Mouse (Mus musculus) MEL (cell line): ENCODE results near the gene Nt5dc3. TPM values are rescaled to one million over a fixed set of nuclear protein-coding genes. Genes with fewer than 3 reads are reported as not detected.

Experiments
- DNase-seq: peaks from one replicate; pipeline ENCODE4 v3.0.0; 2011; ENCODE audit warnings: low read depth, low spot score
- H3K27ac ChIP-seq: 2 replicates; pipeline ENCODE4 v1.5.1; 2012; ENCODE audit warnings: low read depth, mild to moderate bottlenecking, control low read depth, low read length, moderate library complexity; ENCODE audit not compliant: control insufficient read depth
- H3K27me3 ChIP-seq, 2 experiments: fragments of 150-350 bp in 1 of 2; sonication (generic) in 1 of 2; 2 replicates each; pipeline ENCODE4 v1.6.1; 2012; ENCODE audit warnings: low read length in 2 of 2, mild to moderate bottlenecking in 2 of 2, improper control_type of control experiment in 1 of 2, moderate library complexity in 1 of 2; ENCODE audit not compliant: insufficient read depth in 2 of 2, control insufficient read depth in 1 of 2
- H3K36me3 ChIP-seq, 2 experiments: 2 replicates each; pipeline ENCODE4 v1.6.1; 2012 to 2014; ENCODE audit warnings: low read length in 2 of 2, improper control_type of control experiment in 1 of 2, inconsistent platforms in 1 of 2, mild to moderate bottlenecking in 1 of 2; ENCODE audit not compliant: insufficient read depth in 2 of 2, control insufficient read depth in 1 of 2
- H3K4me1 ChIP-seq, 2 experiments: fragments of 150-350 bp in 1 of 2; sonication (generic) in 1 of 2; 2 replicates each; pipeline ENCODE4 v1.6.1; 2012; ENCODE audit warnings: low read length in 2 of 2, improper control_type of control experiment in 1 of 2, mild to moderate bottlenecking in 1 of 2; ENCODE audit not compliant: insufficient read depth in 2 of 2, control insufficient read depth in 1 of 2
- H3K4me3 ChIP-seq, 2 experiments: fragments of 150-350 bp in 1 of 2; sonication (generic) in 1 of 2; 2 replicates each; pipeline ENCODE4 v1.5.1; 2012; ENCODE audit warnings: low read depth in 2 of 2, low read length in 2 of 2, mild to moderate bottlenecking in 2 of 2, moderate library complexity in 2 of 2, control low read depth in 1 of 2, improper control_type of control experiment in 1 of 2; ENCODE audit not compliant: control insufficient read depth in 1 of 2, insufficient read depth in 1 of 2
- H3K79me2 ChIP-seq: 2 replicates; pipeline ENCODE4 v1.6.1; 2012; ENCODE audit warnings: mild to moderate bottlenecking, low read length, moderate library complexity; ENCODE audit not compliant: control insufficient read depth, poor library complexity, insufficient read depth
- H3K9ac ChIP-seq: 2 replicates; pipeline ENCODE4 v1.6.1; 2012; ENCODE audit warnings: low read depth, mild to moderate bottlenecking, control low read depth, low read length, moderate library complexity; ENCODE audit not compliant: control insufficient read depth, poor library complexity, severe bottlenecking
- H3K9me3 ChIP-seq: fragments of 150-350 bp; sonication (generic); replicated peaks from 2 replicates; pipeline ENCODE4 v1.6.1; 2012; ENCODE audit warnings: mild to moderate bottlenecking, low read length, improper control_type of control experiment, moderate library complexity; ENCODE audit not compliant: insufficient read depth
- CHD1 ChIP-seq: IDR thresholded peaks from 2 replicates; pipeline ENCODE4 v1.6.1; 2012; ENCODE audit warnings: low read depth, mild to moderate bottlenecking, inconsistent platforms, low read length, improper control_type of control experiment
- CHD2 ChIP-seq: IDR thresholded peaks from 2 replicates; pipeline ENCODE4 v1.6.1; 2011; ENCODE audit warnings: low read length, improper control_type of control experiment
- CTCF ChIP-seq, 3 experiments: IDR thresholded peaks in 2 of 3; conservative IDR thresholded peaks in 1 of 3; 2 replicates each; pipeline ENCODE4 v1.5.1; 2011 to 2012; ENCODE audit warnings: low read length in 3 of 3, low read depth in 2 of 3, mild to moderate bottlenecking in 2 of 3, improper control_type of control experiment in 1 of 3, inconsistent platforms in 1 of 3, mixed read lengths in 1 of 3, moderate library complexity in 1 of 3; ENCODE audit not compliant: control insufficient read depth in 1 of 3, insufficient read depth in 1 of 3, poor library complexity in 1 of 3, severe bottlenecking in 1 of 3
- E2F4 ChIP-seq: IDR thresholded peaks from 2 replicates; pipeline ENCODE4 v1.6.1; 2011; ENCODE audit warnings: low read depth, low read length, improper control_type of control experiment, borderline replicate concordance
- GABPA ChIP-seq: IDR thresholded peaks from 2 replicates; pipeline ENCODE4 v1.6.1; 2012; ENCODE audit warnings: low read depth, mild to moderate bottlenecking, inconsistent platforms, low read length, improper control_type of control experiment, moderate library complexity
- MAFK ChIP-seq: IDR thresholded peaks from 2 replicates; pipeline ENCODE4 v1.6.1; 2011; ENCODE audit warnings: low read depth, mild to moderate bottlenecking, low read length, improper control_type of control experiment, borderline replicate concordance
- MAX ChIP-seq: IDR thresholded peaks from 2 replicates; pipeline ENCODE4 v1.6.1; 2011; ENCODE audit warnings: low read length, improper control_type of control experiment
- MAZ ChIP-seq: IDR thresholded peaks from 2 replicates; pipeline ENCODE4 v1.6.1; 2012; ENCODE audit warnings: low read depth, mild to moderate bottlenecking, inconsistent platforms, low read length, improper control_type of control experiment
- MEF2A ChIP-seq: IDR thresholded peaks from 2 replicates; pipeline ENCODE4 v1.6.1; 2014; ENCODE audit warnings: low read depth, mild to moderate bottlenecking, inconsistent platforms, low read length, improper control_type of control experiment; ENCODE audit not compliant: poor library complexity, insufficient replicate concordance, severe bottlenecking; ENCODE audit errors: extremely low read depth
- MXI1 ChIP-seq: IDR thresholded peaks from 2 replicates; pipeline ENCODE4 v1.6.1; 2011; ENCODE audit warnings: mild to moderate bottlenecking, low read depth, low read length, improper control_type of control experiment
- MYB ChIP-seq: IDR thresholded peaks from 2 replicates; pipeline ENCODE4 v1.6.1; 2011; ENCODE audit warnings: mild to moderate bottlenecking, low read depth, low read length, improper control_type of control experiment
- MYC ChIP-seq: IDR thresholded peaks from 2 replicates; pipeline ENCODE4 v1.6.1; 2011; ENCODE audit warnings: low read depth, mild to moderate bottlenecking, low read length, improper control_type of control experiment, moderate library complexity
- NELFE ChIP-seq: IDR thresholded peaks from 2 replicates; pipeline ENCODE4 v1.6.1; 2011; ENCODE audit warnings: low read depth, low read length, improper control_type of control experiment
- POLR2A ChIP-seq, 2 experiments: IDR thresholded peaks; 2 replicates each; pipeline ENCODE4 v1.6.1; 2011 to 2012; ENCODE audit warnings: low read length in 2 of 2, mild to moderate bottlenecking in 2 of 2, control low read depth in 1 of 2, improper control_type of control experiment in 1 of 2, low read depth in 1 of 2, moderate library complexity in 1 of 2; ENCODE audit not compliant: control insufficient read depth in 1 of 2, insufficient read depth in 1 of 2, poor library complexity in 1 of 2
- POLR2AphosphoS2 ChIP-seq: IDR thresholded peaks from 2 replicates; pipeline ENCODE4 v1.6.1; 2011; ENCODE audit warnings: low read length, improper control_type of control experiment
- POLR2AphosphoS5 ChIP-seq: IDR thresholded peaks from 2 replicates; pipeline ENCODE4 v1.6.1; 2012; ENCODE audit warnings: low read depth, borderline replicate concordance, mild to moderate bottlenecking, inconsistent platforms, low read length, moderate library complexity, mixed read lengths
- RAD21 ChIP-seq: IDR thresholded peaks from 2 replicates; pipeline ENCODE4 v1.6.1; 2011; ENCODE audit warnings: mild to moderate bottlenecking, low read depth, low read length, improper control_type of control experiment
- RCOR1 ChIP-seq: IDR thresholded peaks from 2 replicates; pipeline ENCODE4 v1.6.1; 2012; ENCODE audit warnings: low read depth, mild to moderate bottlenecking, inconsistent platforms, low read length, improper control_type of control experiment
- SIN3A ChIP-seq: IDR thresholded peaks from 2 replicates; pipeline ENCODE4 v1.6.1; 2012; ENCODE audit warnings: low read length, improper control_type of control experiment, inconsistent platforms
- TCF12 ChIP-seq: IDR thresholded peaks from 2 replicates; pipeline ENCODE4 v1.6.1; 2014; ENCODE audit warnings: low read depth, mild to moderate bottlenecking, inconsistent platforms, low read length, improper control_type of control experiment, moderate library complexity
- USF1 ChIP-seq: IDR thresholded peaks from 2 replicates; pipeline ENCODE4 v1.6.1; 2014; ENCODE audit warnings: low read depth, mild to moderate bottlenecking, inconsistent platforms, low read length, improper control_type of control experiment, moderate library complexity
- ZMIZ1 ChIP-seq: IDR thresholded peaks from 2 replicates; pipeline ENCODE4 v1.6.1; 2012; ENCODE audit warnings: low read depth, mild to moderate bottlenecking, inconsistent platforms, low read length, improper control_type of control experiment, moderate library complexity
- ZNF384 ChIP-seq: IDR thresholded peaks from 2 replicates; pipeline ENCODE4 v1.6.1; 2012; ENCODE audit warnings: low read depth, mild to moderate bottlenecking, inconsistent platforms, low read length, improper control_type of control experiment
- polyA plus RNA-seq, 2 experiments: library from polyadenylated mRNA; stranded (reverse) in 1 of 2; unstranded in 1 of 2; fragments of >175 nt in 1 of 2; fragments of >200 nt in 1 of 2; gene quantifications; 2 replicates each; pipeline versions ENCODE4 v1.2.1 to v1.2.4; 2012; ENCODE audit warnings: low replicate concordance in 2 of 2, low read depth in 1 of 2; ENCODE audit not compliant: insufficient read length in 2 of 2, insufficient read depth in 1 of 2, missing spikeins in 1 of 2
- total RNA-seq: library from RNA; depleted of rRNA; stranded (reverse); fragments of 300-350 nt; gene quantifications from 2 replicates; pipeline ENCODE4 v1.2.3, GENCODE M21; 2012

Gene Nt5dc3
- total and polyA plus RNA-seq, 3 experiments: 9.7 to 15.6 TPM; not detected in 1

GRCm38 (mm10) chr10:86846926-86847467, 68.2 kb downstream of the Nt5dc3 start:
- no peak overlapping the region for H3K27ac ChIP-seq
- DNase-seq: no peak
- no peaks in the 10 kb centered on the region for H3K9me3 ChIP-seq
- no peaks in the 10 kb centered on the region for H3K4me1 ChIP-seq
- H3K4me3 ChIP-seq: no peak overlapping the region
- TF ChIP-seq E2F4 (no peak), CHD1 (no peak), ZMIZ1 (no peak), MXI1 (no peak), TCF12 (no peak), SIN3A (no peak), POLR2A (IDR thresholded peaks at IDR 0.05; ENCODE audit: control insufficient read depth in 1 of 2, insufficient read depth in 1 of 2, low read depth in 1 of 2, low read length in 2 of 2, poor library complexity in 1 of 2) (no peak), CTCF (IDR thresholded peaks at IDR 0.05 in 2 of 3, conservative IDR thresholded peaks at IDR 0.05 in 1 of 3; ENCODE audit: control insufficient read depth in 1 of 3, insufficient read depth in 1 of 3, low read depth in 2 of 3, low read length in 3 of 3, poor library complexity in 1 of 3, severe bottlenecking in 1 of 3) (no peak), POLR2AphosphoS2 (no peak), GABPA (no peak), MAFK (no peak), MAX (no peak), RCOR1 (no peak), MYC (no peak), NELFE (no peak)
- no peaks in the 10 kb centered on the region for H3K79me2 ChIP-seq
- no peaks in the 10 kb centered on the region for H3K27me3 ChIP-seq
- H3K36me3 ChIP-seq: no peaks in the 10 kb centered on the region
- H3K9ac ChIP-seq: no peak overlapping the region

- H3K27ac ChIP-seq: no peak overlapping the region
- TF ChIP-seq RCOR1: no peak
- no peak for TF ChIP-seq CHD1
- TF ChIP-seq CHD2: no peak
- TF ChIP-seq ZNF384: no peak
- TF ChIP-seq RAD21: no peak
- no peak for TF ChIP-seq MAZ
- TF ChIP-seq USF1: no peak
- TF ChIP-seq MYB: no peak
- TF ChIP-seq GABPA: no peak
- no peak for TF ChIP-seq POLR2AphosphoS5
- no peak for TF ChIP-seq MEF2A
- no peak for TF ChIP-seq POLR2A (IDR thresholded peaks at IDR 0.05; ENCODE audit: control insufficient read depth in 1 of 2, insufficient read depth in 1 of 2, low read depth in 1 of 2, low read length in 2 of 2, poor library complexity in 1 of 2)
- no peaks in the 10 kb centered on the region for H3K9me3 ChIP-seq
- no peak overlapping the region for H3K9ac ChIP-seq
- H3K36me3 ChIP-seq: no peaks in the 10 kb centered on the region
- no peak for DNase-seq
- H3K27me3 ChIP-seq: no peaks in the 10 kb centered on the region
- no peak overlapping the region for H3K4me3 ChIP-seq
- H3K4me1 ChIP-seq: no peaks in the 10 kb centered on the region
- H3K79me2 ChIP-seq: no peaks in the 10 kb centered on the region
Measured at GRCm38 (mm10) chr10:86849087-86849486, 70.3 kb downstream of the Nt5dc3 start.
